ENCODE assay signal across 18 mouse cellular contexts in genomic region chr4:133902510-133902909, GRCm38 (mm10). TPM values are rescaled to one million over a fixed set of nuclear protein-coding genes. Genes with fewer than 3 reads are reported as not detected.
DNase-seq lines count a peak whose midpoint lies in the region; ATAC-seq and TF ChIP-seq lines count a peak whose summit lies in the region.
"Had no signal": no experiment of that assay in that cellular context is flagged by ENCODE, and none has a peak within 500 bp of the region (broad histone marks: within the 10 kb centered on the region; RNA-seq: fewer than 3 reads in every experiment).

No protein-coding gene starts in this region.

- no peak for ATAC-seq in kidney, postnatal 0 days (replicated peaks; ENCODE audit: low FRiP score, low read depth)
- ATAC-seq in frontal cortex, adult (ENCODE audit: low TSS enrichment) = no peak
- ATAC-seq: forebrain, postnatal 0 days; liver, embryonic 12.5 days; midbrain, embryonic 13.5 days had no signal

- no peak overlapping the region for H3K4me2 ChIP-seq in kidney, postnatal 0 days (ENCODE audit: low read length)
- H3K4me2 ChIP-seq: heart, embryonic 13.5 days; liver, embryonic 12.5 days; midbrain, embryonic 13.5 days; neural tube, embryonic 12.5 days had no signal

- no peak for DNase-seq in kidney, postnatal 0 days (ENCODE audit: low spot score)
- DNase-seq in kidney, postnatal 10 days = no peak
- DNase-seq in 3T3-L1 (ENCODE audit: low read depth, low spot score) = peak; percentile 33
- peak; percentile 24 for DNase-seq in CD4-positive helper T cell, adult 2 months (ENCODE audit: low read depth, low spot score)
- DNase-seq in ovary, postnatal 36 days (ENCODE audit: low spot score) = no peak
- DNase-seq in heart, postnatal 4 days = no peak
- DNase-seq: adrenal gland, postnatal 14 days; cerebellum, postnatal 25 days; forebrain, postnatal 0 days; gastrocnemius, postnatal 25 days; right cerebral cortex, postnatal 4 days had no signal

- no peaks in the 10 kb centered on the region for H3K9me3 ChIP-seq in kidney, postnatal 0 days (replicated peaks; ENCODE audit: low read length)
- H3K9me3 ChIP-seq: embryonic facial prominence, embryonic 10.5 days; heart, embryonic 13.5 days; liver, embryonic 12.5 days; midbrain, embryonic 13.5 days; neural tube, embryonic 12.5 days had no signal

- no peak overlapping the region for H3K27ac ChIP-seq in kidney, postnatal 0 days
- no peak overlapping the region for H3K27ac ChIP-seq in bone marrow, adult 2 months (ENCODE audit: control insufficient read depth, insufficient read depth, low read depth, low read length, poor library complexity)
- H3K27ac ChIP-seq: embryonic facial prominence, embryonic 10.5 days; liver, embryonic 12.5 days; midbrain, embryonic 13.5 days; neural tube, embryonic 12.5 days had no signal

- no peaks in the 10 kb centered on the region for H3K36me3 ChIP-seq in kidney, postnatal 0 days (ENCODE audit: insufficient read depth, low read length)
- H3K36me3 ChIP-seq: embryonic facial prominence, embryonic 10.5 days; heart, embryonic 13.5 days; liver, embryonic 12.5 days; midbrain, embryonic 13.5 days; neural tube, embryonic 12.5 days had no signal

- WGBS in kidney, postnatal 0 days = 94% methylated on average over 2 of the region's 2 CpGs
- WGBS in bone marrow, adult 2 months = 80% methylated on average over 2 of the region's 2 CpGs

- TF ChIP-seq POLR2A in bone marrow, adult 2 months (IDR thresholded peaks at IDR 0.05; ENCODE audit: borderline replicate concordance, control insufficient read depth, low read depth, low read length) = no peak

- H3K27me3 ChIP-seq in kidney, postnatal 0 days (ENCODE audit: insufficient read depth, low read length) = no peaks in the 10 kb centered on the region
- H3K27me3 ChIP-seq: heart, embryonic 13.5 days; midbrain, embryonic 13.5 days; neural tube, embryonic 12.5 days had no signal

- H3K4me1 ChIP-seq in kidney, postnatal 0 days (replicated peaks; ENCODE audit: insufficient read depth, low read length) = no peaks in the 10 kb centered on the region
- peaks cover 11% of the 10 kb centered on the region for H3K4me1 ChIP-seq in bone marrow, adult 2 months (ENCODE audit: control insufficient read depth, insufficient read depth, low read length)
- H3K4me1 ChIP-seq: midbrain, embryonic 13.5 days had no signal

- H3K9ac ChIP-seq in kidney, postnatal 0 days (ENCODE audit: low read depth, low read length) = no peak overlapping the region
- H3K9ac ChIP-seq: forebrain, postnatal 0 days; heart, embryonic 13.5 days; liver, embryonic 12.5 days; midbrain, embryonic 13.5 days; neural tube, embryonic 12.5 days had no signal

- no peak overlapping the region for H3K4me3 ChIP-seq in kidney, postnatal 0 days (replicated peaks; ENCODE audit: low read depth, low read length)
- H3K4me3 ChIP-seq in bone marrow, adult 2 months (replicated peaks; ENCODE audit: control insufficient read depth, low read depth, low read length) = no peak overlapping the region
- H3K4me3 ChIP-seq: embryonic facial prominence, embryonic 10.5 days; heart, embryonic 13.5 days; liver, embryonic 12.5 days; midbrain, embryonic 13.5 days; neural tube, embryonic 12.5 days had no signal

- peak; percentile 41; the same call in 1 of the 2 replicates for TF ChIP-seq CTCF in kidney, postnatal 0 days (IDR thresholded peaks at IDR 0.05; ENCODE audit: low read depth)
- peak; percentile 24; the same call in 1 of the 2 replicates for TF ChIP-seq CTCF in bone marrow, adult 2 months (IDR thresholded peaks at IDR 0.05; ENCODE audit: control insufficient read depth, insufficient read depth, low read length)

RNA-seq across cellular contexts. Expression of gene Rps6ka1, which starts 14.9 kb away (rescaled TPM):
- polyA plus RNA-seq in kidney, postnatal 0 days (2015; fragmentation: Nextera tagmentation; extraction: Ambion mirVana) = 29.7 and 32.5 TPM in 2 replicates
- polyA plus RNA-seq in bone marrow, adult 2 months (2011; ENCODE audit: insufficient read depth, insufficient read length, low replicate concordance, missing spikeins) = 36.1 and 79.3 TPM in 2 replicates
- total RNA-seq in heart, postnatal 4 days (2021) = 10 to 100 TPM in 1 of 2 experiments, 1 to 10 TPM in 1; 9.1 to 10.7 TPM

Comparison
In these comparisons a context has a peak if more than half of its experiments do, and no peak if none do; other contexts are left out.
1. DNase-seq: peak in 3T3-L1 (single experiment) and CD4-positive helper T cell, adult 2 months (single experiment); none in kidney, postnatal 0 days (single experiment), kidney, postnatal 10 days (single experiment), ovary, postnatal 36 days (single experiment) and heart, postnatal 4 days (single experiment).